Mouse (Mus musculus) stomach, embryonic 14.5 days (tissue): ENCODE data around the gene Mest. TPM values are rescaled to one million over a fixed set of nuclear protein-coding genes. Genes with fewer than 3 reads are reported as not detected.
A peak's percentile ranks its signal among the peaks of the same experiment; 100 is the strongest.

Experiments
- ATAC-seq: fragments of 200-750 bp; cut with Nextera tagmentation; 2 replicates; pipeline ENCODE4 v1.8.0; 2017; ENCODE audit warnings: low read depth, moderate TSS enrichment; ENCODE audit not compliant: insufficient number of reproducible peaks, insufficient read depth, low FRiP score
- H3K27ac ChIP-seq: fragments of 300-500 bp; sonication (generic); 2 replicates; pipeline ENCODE4 v1.5.1; 2014; ENCODE audit warnings: mild to moderate bottlenecking, low read length, moderate library complexity, mixed read lengths
- H3K27me3 ChIP-seq: fragments of 300-500 bp; sonication (generic); 2 replicates; pipeline ENCODE4 v1.6.1; 2014; ENCODE audit warnings: low read length, control low read depth, mixed read lengths; ENCODE audit not compliant: control insufficient read depth, insufficient read depth
- H3K36me3 ChIP-seq: fragments of 300-500 bp; sonication (generic); 2 replicates; pipeline ENCODE4 v1.6.1; 2014; ENCODE audit warnings: mild to moderate bottlenecking, control low read depth, low read length, moderate library complexity, mixed read lengths; ENCODE audit not compliant: control insufficient read depth, insufficient read depth
- H3K4me1 ChIP-seq: fragments of 300-500 bp; sonication (generic); 2 replicates; pipeline ENCODE4 v1.6.1; 2014; ENCODE audit warnings: low read length, control low read depth, mixed read lengths; ENCODE audit not compliant: control insufficient read depth, insufficient read depth
- H3K4me2 ChIP-seq: fragments of 300-500 bp; sonication (generic); replicated peaks from 2 replicates; pipeline ENCODE4 v1.6.1; 2014; ENCODE audit warnings: low read depth, low read length, control low read depth
- H3K4me3 ChIP-seq: fragments of 300-500 bp; sonication (generic); 2 replicates; pipeline ENCODE4 v1.5.1; 2014; ENCODE audit warnings: low read depth, low read length, control low read depth
- H3K9ac ChIP-seq: fragments of 300-500 bp; sonication (generic); replicated peaks from 2 replicates; pipeline ENCODE4 v1.6.1; 2014; ENCODE audit warnings: low read depth, mild to moderate bottlenecking, control low read depth, low read length, moderate library complexity, mixed read lengths
- H3K9me3 ChIP-seq: fragments of 300-500 bp; sonication (generic); 2 replicates; pipeline ENCODE4 v1.6.1; 2016; ENCODE audit warnings: low read depth, low read length, control low read depth; ENCODE audit not compliant: control insufficient read depth
- WGBS: fragments of 180-500 bp; shearing (Covaris S2); extraction: QIAGEN DNeasy Blood & Tissue Kit; methylation state at CpG from one replicate; pipeline ENCODE4 v1.1.7; 2014; 5-methylcytosine and 5-hydroxymethylcytosine counted together
- polyA plus RNA-seq: library from polyadenylated mRNA; unstranded; fragments of >200 nt; fragmentation: Nextera tagmentation; extraction: Ambion mirVana; gene quantifications from 2 replicates; pipeline ENCODE4 v1.2.1, GENCODE M21; 2014

The Mest gene
- polyA plus RNA-seq, 1 experiment from 2014 or later = 1,146 TPM

- no peak for ATAC-seq
- Histone ChIP-seq H3K27ac (peak overlapping the region; percentile 35; the same call in 1 of the 2 replicates), H3K4me1 (peaks cover 2% of the 10 kb centered on the region), H3K9ac (peak overlapping the region; percentile 60), H3K9me3 (peaks cover 46% of the 10 kb centered on the region), H3K4me3 (peak overlapping the region; percentile 46), H3K4me2 (peak overlapping the region; percentile 50), H3K36me3 (peaks cover 8% of the 10 kb centered on the region; the same call in 1 of the 2 replicates), H3K27me3 (no peaks in the 10 kb centered on the region)
- WGBS = 54% methylated on average over 20 of the region's 20 CpGs
Measured at GRCm38 (mm10) chr6:30738464-30739006, 15.2 kb downstream of the Mest start.

DNA sequence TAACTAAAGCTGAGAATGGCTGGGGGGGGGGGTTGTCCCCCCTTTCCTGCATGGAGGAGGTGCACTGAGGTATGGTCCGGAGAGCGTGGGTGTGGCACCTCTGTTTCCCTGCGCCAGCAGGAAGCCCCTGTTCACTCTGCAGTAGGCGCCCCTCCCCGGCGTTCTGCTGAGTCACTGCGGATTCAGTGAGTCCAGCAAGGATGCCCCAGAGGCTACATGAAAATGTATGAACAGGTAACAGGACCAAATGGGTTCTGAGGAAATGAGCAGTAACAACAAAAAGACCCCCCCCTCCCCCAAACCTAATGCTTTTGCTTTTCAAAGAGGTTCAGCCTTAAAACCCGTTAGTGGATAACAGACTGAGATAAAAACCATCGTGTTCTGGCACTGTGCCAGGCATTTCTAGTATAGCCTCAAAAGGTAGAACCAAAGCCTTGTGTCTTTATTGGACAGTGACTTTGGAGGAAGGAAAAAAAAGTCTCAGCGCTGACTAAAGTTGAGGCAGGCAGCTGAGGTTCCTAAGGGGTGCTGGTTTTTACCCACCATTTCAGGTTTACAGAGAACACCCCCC lies 15.9 kb downstream of the Mest start:
- WGBS = 56% methylated on average over 10 of the region's 10 CpGs
- Histone ChIP-seq H3K36me3 (peaks cover 15% of the 10 kb centered on the region), H3K9ac (peak overlapping the region; percentile 60), H3K4me1 (peaks cover 2% of the 10 kb centered on the region), H3K27me3 (no peaks in the 10 kb centered on the region), H3K9me3 (peaks cover 46% of the 10 kb centered on the region), H3K4me3 (peak overlapping the region; percentile 46), H3K27ac (peak overlapping the region; percentile 35; the same call in 1 of the 2 replicates), H3K4me2 (peak overlapping the region; percentile 50)
- ATAC-seq = no peak

DNA sequence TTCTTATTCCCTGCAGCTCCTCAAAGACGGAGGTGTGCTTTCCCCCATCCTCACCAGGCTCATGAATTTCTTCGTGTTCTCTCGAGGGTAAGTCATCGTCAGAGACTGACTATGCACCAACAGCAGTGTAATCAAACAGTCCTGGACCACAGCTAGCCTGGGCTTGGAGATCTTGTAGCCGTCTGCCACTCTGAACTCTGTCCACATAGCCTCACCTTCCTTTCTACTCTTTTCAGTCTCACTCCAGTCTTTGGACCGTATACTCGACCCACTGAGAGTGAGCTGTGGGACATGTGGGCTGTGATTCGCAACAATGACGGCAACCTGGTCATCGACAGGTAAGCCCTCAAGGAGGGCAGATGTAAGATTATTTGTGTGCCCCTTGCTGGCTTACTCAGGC lies 21.5 kb downstream of the Mest start:
- peaks cover 3% of the 10 kb centered on the region; the same call in 1 of the 2 replicates for H3K9me3 ChIP-seq
- H3K36me3 ChIP-seq = peaks cover 58% of the 10 kb centered on the region
- WGBS = 82% methylated on average over 10 of the region's 10 CpGs
- no peaks in the 10 kb centered on the region for H3K27me3 ChIP-seq
- H3K9ac ChIP-seq = no peak overlapping the region
- H3K4me2 ChIP-seq = no peak overlapping the region
- ATAC-seq = no peak
- peaks cover 2% of the 10 kb centered on the region; the same call in 1 of the 2 replicates for H3K4me1 ChIP-seq
- no peak overlapping the region for H3K4me3 ChIP-seq
- H3K27ac ChIP-seq = no peak overlapping the region

GRCm38 (mm10) chr6:30745591-30745990 lies 22.2 kb downstream of the Mest start:
- H3K4me1 ChIP-seq = peaks cover under 1% of the 10 kb centered on the region; the same call in 1 of the 2 replicates
- no peaks in the 10 kb centered on the region for H3K9me3 ChIP-seq
- no peak for ATAC-seq
- no peak overlapping the region for H3K9ac ChIP-seq
- no peak overlapping the region for H3K27ac ChIP-seq
- H3K4me2 ChIP-seq = no peak overlapping the region
- no peak overlapping the region for H3K4me3 ChIP-seq
- H3K36me3 ChIP-seq = peaks cover 58% of the 10 kb centered on the region
- WGBS = 62% methylated on average over 7 of the region's 7 CpGs
- H3K27me3 ChIP-seq = no peaks in the 10 kb centered on the region

GRCm38 (mm10) chr6:30747631-30748357 lies 24.4 kb downstream of the Mest start:
- Histone ChIP-seq H3K4me1 (no peaks in the 10 kb centered on the region), H3K27ac (no peak overlapping the region), H3K27me3 (no peaks in the 10 kb centered on the region), H3K9me3 (no peaks in the 10 kb centered on the region), H3K36me3 (peaks cover 55% of the 10 kb centered on the region), H3K4me2 (no peak overlapping the region), H3K4me3 (no peak overlapping the region), H3K9ac (no peak overlapping the region)
- WGBS = 75% methylated on average over 7 of the region's 7 CpGs
- ATAC-seq = no peak

DNA sequence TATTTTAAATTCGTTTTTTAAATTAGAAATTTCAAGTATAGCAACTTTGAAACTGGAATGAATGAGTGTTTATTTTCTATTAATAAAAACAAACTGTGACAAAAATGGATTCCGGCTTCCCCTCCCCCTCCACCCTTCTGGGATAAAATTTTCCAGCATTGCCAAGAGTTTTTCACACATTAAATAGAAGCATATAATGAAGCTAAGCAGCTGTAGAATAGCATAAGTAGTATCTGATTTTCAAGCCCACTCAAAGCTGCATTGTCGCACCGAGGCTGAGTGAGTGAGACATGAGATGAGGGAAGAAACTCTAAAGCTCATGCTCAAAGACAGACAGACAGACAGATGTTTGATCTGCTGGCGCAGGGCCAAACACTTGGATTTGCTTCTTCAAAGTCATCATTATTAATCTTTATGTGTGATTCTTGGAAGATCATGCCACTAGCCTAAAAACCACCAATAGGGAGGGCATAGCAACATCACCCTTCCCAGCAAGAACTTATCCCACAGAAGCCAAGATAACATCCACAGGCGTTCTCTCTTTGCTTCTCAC lies 25.1 kb downstream of the Mest start:
- no peak for ATAC-seq
- Histone ChIP-seq H3K27me3 (no peaks in the 10 kb centered on the region), H3K4me3 (no peak overlapping the region), H3K9me3 (no peaks in the 10 kb centered on the region), H3K27ac (no peak overlapping the region), H3K4me1 (no peaks in the 10 kb centered on the region), H3K9ac (no peak overlapping the region), H3K36me3 (peaks cover 51% of the 10 kb centered on the region), H3K4me2 (no peak overlapping the region)
- 74% methylated on average over 6 of the region's 6 CpGs for WGBS

DNA sequence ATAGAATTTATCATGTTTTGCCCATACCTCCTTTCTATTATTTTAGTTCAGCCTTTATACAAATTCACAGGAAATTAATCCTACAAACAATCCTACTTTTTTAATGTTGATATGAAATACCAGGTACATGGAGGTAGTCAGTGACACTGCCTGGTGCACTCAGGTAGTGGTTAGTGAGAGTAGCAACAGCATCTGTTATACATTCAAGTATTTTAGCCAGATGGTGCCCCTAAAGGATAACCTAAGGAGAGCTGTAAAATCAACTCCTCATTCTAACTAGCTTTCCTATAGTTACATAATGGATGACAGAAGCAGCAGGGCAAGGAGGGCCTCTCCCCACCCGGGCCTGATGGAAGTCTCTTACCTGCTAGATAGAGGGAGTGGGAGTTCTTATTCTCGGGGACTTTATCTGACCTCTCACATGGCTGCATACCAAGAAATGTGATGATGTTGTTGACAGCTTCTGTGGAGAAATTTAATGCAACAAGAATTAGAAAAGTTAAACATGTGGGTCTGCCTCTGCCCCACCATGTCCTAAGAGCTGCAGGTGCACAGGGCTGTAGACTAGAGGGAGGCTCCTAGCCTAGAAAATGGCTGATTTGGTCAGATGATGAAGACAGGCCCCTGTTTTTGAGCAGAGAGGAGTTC lies 25.8 kb downstream of the Mest start:
- H3K9me3 ChIP-seq = no peaks in the 10 kb centered on the region
- H3K36me3 ChIP-seq = peaks cover 44% of the 10 kb centered on the region
- WGBS = 47% methylated on average over 2 of the region's 2 CpGs
- H3K27me3 ChIP-seq = no peaks in the 10 kb centered on the region
- H3K4me1 ChIP-seq = no peaks in the 10 kb centered on the region
- H3K27ac ChIP-seq = no peak overlapping the region
- ATAC-seq = 0 out of 2 replicates have a peak, but pooled peaks have one; percentile 35
- H3K9ac ChIP-seq = no peak overlapping the region
- no peak overlapping the region for H3K4me3 ChIP-seq
- no peak overlapping the region for H3K4me2 ChIP-seq

- Histone ChIP-seq H3K4me1 (no peaks in the 10 kb centered on the region), H3K4me2 (no peak overlapping the region), H3K9ac (no peak overlapping the region), H3K9me3 (no peaks in the 10 kb centered on the region), H3K27ac (no peak overlapping the region), H3K27me3 (no peaks in the 10 kb centered on the region), H3K4me3 (no peak overlapping the region), H3K36me3 (peaks cover 40% of the 10 kb centered on the region)
- 56% methylated on average over 1 of the region's 1 CpGs for WGBS
- ATAC-seq = no peak
Measured at GRCm38 (mm10) chr6:30749892-30750291, 26.5 kb downstream of the Mest start.
